Mouse (Mus musculus) forebrain, embryonic 11.5 days (tissue): ENCODE data around the gene Polr2f. TPM values are rescaled to one million over a fixed set of nuclear protein-coding genes. Genes with fewer than 3 reads are reported as not detected.

Source experiments
- ATAC-seq: fragments of 200-750 bp; cut with Nextera tagmentation; replicated peaks from 2 replicates; pipeline ENCODE4 v1.8.0; 2017; ENCODE audit warnings: moderate TSS enrichment; ENCODE audit not compliant: low FRiP score
- DNase-seq: peaks from one replicate; pipeline ENCODE4 v3.0.0-alpha.2; 2017; ENCODE audit warnings: low spot score
- H3K27ac ChIP-seq: fragments of 300-500 bp; sonication (generic); 2 replicates; pipeline ENCODE4 v1.5.1; 2014; ENCODE audit warnings: low read depth, low read length
- H3K27me3 ChIP-seq: fragments of 300-500 bp; sonication (generic); 2 replicates; pipeline ENCODE4 v1.6.1; 2014; ENCODE audit warnings: mild to moderate bottlenecking, low read length, mixed read lengths; ENCODE audit not compliant: control insufficient read depth, insufficient read depth
- H3K36me3 ChIP-seq: fragments of 300-500 bp; sonication (generic); 2 replicates; pipeline ENCODE4 v1.6.1; 2014; ENCODE audit warnings: mild to moderate bottlenecking, low read length, moderate library complexity, mixed read lengths; ENCODE audit not compliant: control insufficient read depth, insufficient read depth
- H3K4me1 ChIP-seq: fragments of 300-500 bp; sonication (generic); replicated peaks from 2 replicates; pipeline ENCODE4 v1.6.1; 2014; ENCODE audit warnings: low read length, mixed read lengths; ENCODE audit not compliant: control insufficient read depth, insufficient read depth
- H3K4me2 ChIP-seq: fragments of 300-500 bp; sonication (generic); 2 replicates; pipeline ENCODE4 v1.6.1; 2014; ENCODE audit warnings: low read depth, mild to moderate bottlenecking, low read length, moderate library complexity, mixed read lengths; ENCODE audit not compliant: severe bottlenecking
- H3K4me3 ChIP-seq: fragments of 300-500 bp; sonication (generic); 2 replicates; pipeline ENCODE4 v1.5.1; 2014; ENCODE audit warnings: low read depth, low read length
- H3K9ac ChIP-seq: fragments of 300-500 bp; sonication (generic); 2 replicates; pipeline ENCODE4 v1.6.1; 2014; ENCODE audit warnings: low read length
- H3K9me3 ChIP-seq: fragments of 300-500 bp; sonication (generic); 2 replicates; pipeline ENCODE4 v1.6.1; 2016; ENCODE audit warnings: low read length, mixed read lengths; ENCODE audit not compliant: control insufficient read depth
- WGBS: fragments of 180-500 bp; shearing (Covaris S2); extraction: QIAGEN DNeasy Blood & Tissue Kit; methylation state at CpG from one replicate; pipeline ENCODE4 v1.1.7; 2014; 5-methylcytosine and 5-hydroxymethylcytosine counted together
- polyA plus RNA-seq: library from polyadenylated mRNA; unstranded; fragments of >200 nt; fragmentation: Nextera tagmentation; extraction: Ambion mirVana; gene quantifications from 2 replicates; pipeline ENCODE4 v1.2.1, GENCODE M21; 2014

Polr2f gene
- polyA plus RNA-seq, 1 experiment from 2014 or later, result 386 TPM

DNA sequence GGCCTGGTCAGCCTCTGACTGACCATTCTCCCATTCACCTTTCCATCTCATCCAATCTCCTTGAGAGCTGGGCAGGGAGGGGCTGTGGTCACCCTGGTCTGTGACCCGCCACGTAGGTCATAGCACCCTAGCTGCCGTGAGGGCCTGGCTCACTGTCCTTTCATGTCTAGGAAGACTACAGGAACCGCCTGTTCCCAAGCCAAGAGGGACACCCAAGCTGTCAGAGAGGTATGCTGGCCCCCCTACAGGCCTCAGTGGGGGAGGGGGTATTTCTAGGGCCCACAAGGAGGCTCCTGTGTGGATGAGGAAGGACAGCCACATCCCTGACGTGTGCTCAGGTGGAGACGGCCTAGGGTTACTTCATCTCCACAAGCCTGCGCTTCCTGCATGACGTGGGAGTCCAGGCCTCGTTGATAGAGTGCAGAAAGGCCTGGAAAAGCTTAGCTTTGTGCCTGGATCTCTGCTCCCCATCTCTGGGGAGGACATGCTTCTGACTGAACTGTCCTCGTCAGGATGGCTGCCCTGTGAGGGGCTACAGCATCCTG, 16.4 kb upstream of the Polr2f start:
- Histone ChIP-seq H3K4me1 (no peaks in the 10 kb centered on the region), H3K36me3 (no peaks in the 10 kb centered on the region; the same call in none of the 2 replicates), H3K9me3 (no peaks in the 10 kb centered on the region), H3K27me3 (no peaks in the 10 kb centered on the region), H3K9ac (no peak overlapping the region), H3K4me3 (no peak overlapping the region), H3K4me2 (no peak overlapping the region), H3K27ac (no peak overlapping the region)
- DNase-seq (no peak), ATAC-seq (no peak)
- WGBS, result 79% methylated on average over 10 of the region's 10 CpGs

DNA sequence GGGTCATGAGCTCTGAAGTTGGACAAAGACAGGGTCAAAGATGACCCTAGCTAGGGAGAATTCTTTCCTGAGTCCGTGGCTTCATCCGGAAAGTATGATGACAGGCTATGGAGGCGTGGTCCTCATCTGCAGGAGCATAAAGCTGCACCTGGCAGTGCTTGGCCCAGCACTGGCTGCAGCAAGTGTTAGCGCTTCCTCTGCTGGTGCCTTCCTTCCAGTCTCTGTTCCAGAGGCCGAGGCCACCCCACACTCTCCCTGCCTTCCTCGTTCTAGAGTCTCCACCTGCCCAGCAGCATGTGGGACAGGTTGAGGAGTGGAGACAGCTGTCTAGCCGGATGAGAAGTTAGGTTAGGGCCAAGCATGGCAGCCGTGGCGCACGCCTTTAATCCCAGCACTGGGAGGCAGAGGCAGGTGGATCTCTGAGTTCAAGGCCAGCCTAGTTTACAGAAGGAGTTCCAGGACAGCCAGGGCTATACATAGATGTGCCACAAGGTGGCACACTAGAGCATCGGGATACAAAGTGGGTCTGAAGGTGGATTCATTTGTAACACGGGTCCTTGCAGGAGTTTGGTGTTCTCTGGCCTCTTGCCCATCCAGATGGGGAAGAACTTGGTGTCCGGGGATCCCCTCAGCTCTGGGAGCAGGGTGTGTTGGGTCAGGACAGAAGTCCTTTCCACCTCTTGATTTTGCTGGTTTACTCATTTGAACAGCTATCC, 14.4 kb upstream of the Polr2f start:
- Histone ChIP-seq H3K4me1 (no peaks in the 10 kb centered on the region), H3K36me3 (no peaks in the 10 kb centered on the region; the same call in none of the 2 replicates), H3K27me3 (no peaks in the 10 kb centered on the region), H3K4me2 (no peak overlapping the region), H3K9me3 (no peaks in the 10 kb centered on the region), H3K9ac (no peak overlapping the region), H3K4me3 (no peak overlapping the region), H3K27ac (no peak overlapping the region)
- no peak for ATAC-seq
- DNase-seq, result peak; percentile 74
- 82% methylated on average over 13 of the region's 13 CpGs for WGBS

DNA sequence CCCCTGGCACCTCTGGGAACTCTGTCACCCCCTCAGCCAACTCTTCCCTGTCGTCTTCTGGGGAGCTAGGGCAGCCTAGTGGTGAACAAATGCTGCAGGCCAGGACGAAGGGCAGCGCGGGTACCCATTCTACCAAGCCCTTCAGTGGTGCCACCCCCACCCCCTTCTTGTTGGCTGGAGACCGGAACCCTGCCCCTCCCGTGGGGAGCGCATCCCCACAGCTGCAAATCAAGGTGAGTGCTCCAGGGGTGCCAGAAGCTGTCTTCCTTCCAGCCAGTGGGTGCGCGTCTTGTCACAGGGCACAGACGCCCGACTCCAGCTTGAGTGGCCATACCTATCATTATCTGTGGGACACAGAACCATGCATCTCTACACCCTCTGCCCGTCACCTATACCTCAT, 13.7 kb upstream of the Polr2f start:
- Histone ChIP-seq H3K4me2 (no peak overlapping the region), H3K9ac (no peak overlapping the region), H3K27ac (no peak overlapping the region), H3K4me3 (no peak overlapping the region), H3K4me1 (no peaks in the 10 kb centered on the region), H3K9me3 (no peaks in the 10 kb centered on the region), H3K36me3 (no peaks in the 10 kb centered on the region; the same call in none of the 2 replicates), H3K27me3 (no peaks in the 10 kb centered on the region)
- no peak for ATAC-seq
- DNase-seq, result no peak
- WGBS, result 92% methylated on average over 12 of the region's 12 CpGs

DNA sequence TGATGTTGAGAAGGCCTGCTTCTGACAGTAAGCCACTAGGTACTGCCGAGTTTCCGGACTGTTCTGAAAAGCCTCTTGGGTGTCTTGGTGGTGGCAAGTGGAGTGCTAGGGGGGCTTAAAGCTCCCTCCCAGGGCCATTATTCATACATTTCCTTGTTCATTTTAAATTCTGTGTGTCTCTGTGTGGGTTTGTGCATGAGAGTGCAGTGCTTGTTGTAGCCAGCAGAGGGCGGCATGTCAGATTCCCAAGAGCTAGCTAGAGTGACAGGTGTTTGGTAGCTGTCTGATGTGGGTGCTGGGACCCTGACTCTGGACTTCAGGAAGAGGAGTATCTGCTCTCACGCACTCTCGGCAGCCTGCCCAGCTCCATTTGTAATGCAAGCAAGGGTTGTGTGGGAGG, 12.6 kb upstream of the Polr2f start:
- DNase-seq (no peak), ATAC-seq (no peak)
- no peak overlapping the region for H3K9ac ChIP-seq
- H3K9me3 ChIP-seq, result no peaks in the 10 kb centered on the region
- 96% methylated on average over 5 of the region's 5 CpGs for WGBS
- H3K4me2 ChIP-seq, result no peak overlapping the region
- no peaks in the 10 kb centered on the region for H3K27me3 ChIP-seq
- no peak overlapping the region for H3K27ac ChIP-seq
- no peaks in the 10 kb centered on the region for H3K4me1 ChIP-seq
- H3K4me3 ChIP-seq, result no peak overlapping the region
- no peaks in the 10 kb centered on the region; the same call in none of the 2 replicates for H3K36me3 ChIP-seq

DNA sequence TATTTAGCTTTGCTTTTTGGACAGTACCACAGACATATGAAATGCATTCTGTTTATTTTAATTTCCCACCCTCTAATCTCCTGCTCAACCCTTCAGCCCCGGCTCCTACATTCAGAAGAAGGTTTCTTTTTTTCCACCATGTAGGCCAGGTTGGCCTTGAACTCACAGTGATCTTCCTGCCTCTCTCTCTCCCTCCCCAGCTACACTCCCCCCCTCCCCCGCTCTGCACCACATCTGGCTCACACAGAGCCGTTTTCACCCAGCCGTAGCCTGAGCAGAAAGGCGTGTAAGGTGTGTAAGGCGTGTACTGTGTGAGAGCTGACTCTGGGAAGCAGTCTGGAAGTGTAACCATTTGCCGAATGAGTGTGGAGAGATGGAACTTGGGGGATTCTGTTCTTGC, 11.5 kb upstream of the Polr2f start:
- no peak overlapping the region for H3K27ac ChIP-seq
- DNase-seq (no peak), ATAC-seq (no peak)
- no peak overlapping the region for H3K9ac ChIP-seq
- H3K36me3 ChIP-seq, result no peaks in the 10 kb centered on the region; the same call in none of the 2 replicates
- H3K27me3 ChIP-seq, result no peaks in the 10 kb centered on the region
- H3K4me1 ChIP-seq, result no peaks in the 10 kb centered on the region
- no peak overlapping the region for H3K4me3 ChIP-seq
- H3K4me2 ChIP-seq, result no peak overlapping the region
- 83% methylated on average over 7 of the region's 7 CpGs for WGBS
- H3K9me3 ChIP-seq, result no peaks in the 10 kb centered on the region

DNA sequence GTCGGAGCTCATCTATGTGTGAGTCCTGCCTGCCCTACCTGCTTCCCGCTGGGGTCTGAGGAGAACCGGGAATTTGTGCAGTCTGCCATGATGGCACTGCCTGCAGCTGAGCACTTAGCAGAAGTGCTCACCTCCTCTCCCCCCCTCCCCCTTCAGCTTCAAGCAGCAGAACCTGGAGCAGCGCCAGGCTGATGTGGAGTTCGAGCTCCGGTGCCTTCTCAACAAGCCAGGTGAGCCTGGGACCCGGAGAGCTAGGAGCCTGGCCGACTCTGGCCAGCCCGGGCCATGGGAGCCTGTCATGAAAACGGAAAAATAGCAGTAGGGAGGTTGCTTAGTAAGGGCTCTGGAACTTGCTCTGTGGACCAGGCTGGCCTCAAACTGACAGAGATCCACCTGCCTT, 10.0 kb upstream of the Polr2f start:
- Histone ChIP-seq H3K36me3 (no peaks in the 10 kb centered on the region; the same call in none of the 2 replicates), H3K4me2 (no peak overlapping the region), H3K4me1 (no peaks in the 10 kb centered on the region), H3K9me3 (no peaks in the 10 kb centered on the region), H3K9ac (no peak overlapping the region), H3K27ac (no peak overlapping the region), H3K27me3 (no peaks in the 10 kb centered on the region), H3K4me3 (no peak overlapping the region)
- WGBS, result 87% methylated on average over 10 of the region's 10 CpGs
- ATAC-seq (no peak), DNase-seq (no peak)

DNA sequence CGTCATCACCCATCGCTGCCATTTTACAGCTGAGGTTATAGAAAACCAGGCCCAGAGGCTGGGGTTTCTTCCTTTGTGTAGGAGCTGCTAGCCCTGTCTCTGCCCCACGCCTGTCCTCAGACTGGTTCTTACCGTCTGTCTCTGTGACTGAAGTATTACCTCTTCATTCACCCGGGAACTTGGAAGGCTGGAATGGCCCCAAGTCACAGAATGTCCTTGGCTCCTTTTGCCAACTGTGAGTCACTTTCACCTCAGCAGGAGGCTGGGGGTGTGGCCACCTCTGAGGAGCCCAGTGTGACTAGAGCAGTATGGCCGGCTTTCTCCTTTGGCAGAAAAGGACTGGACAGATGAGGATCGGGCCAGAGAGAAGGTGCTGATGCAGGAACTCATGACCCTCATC, 9.4 kb upstream of the Polr2f start:
- Histone ChIP-seq H3K4me2 (no peak overlapping the region), H3K4me1 (no peaks in the 10 kb centered on the region), H3K4me3 (no peak overlapping the region), H3K9me3 (no peaks in the 10 kb centered on the region), H3K9ac (no peak overlapping the region), H3K36me3 (no peaks in the 10 kb centered on the region; the same call in none of the 2 replicates), H3K27ac (no peak overlapping the region), H3K27me3 (no peaks in the 10 kb centered on the region)
- ATAC-seq (no peak), DNase-seq (no peak)
- WGBS, result 78% methylated on average over 7 of the region's 7 CpGs

DNA sequence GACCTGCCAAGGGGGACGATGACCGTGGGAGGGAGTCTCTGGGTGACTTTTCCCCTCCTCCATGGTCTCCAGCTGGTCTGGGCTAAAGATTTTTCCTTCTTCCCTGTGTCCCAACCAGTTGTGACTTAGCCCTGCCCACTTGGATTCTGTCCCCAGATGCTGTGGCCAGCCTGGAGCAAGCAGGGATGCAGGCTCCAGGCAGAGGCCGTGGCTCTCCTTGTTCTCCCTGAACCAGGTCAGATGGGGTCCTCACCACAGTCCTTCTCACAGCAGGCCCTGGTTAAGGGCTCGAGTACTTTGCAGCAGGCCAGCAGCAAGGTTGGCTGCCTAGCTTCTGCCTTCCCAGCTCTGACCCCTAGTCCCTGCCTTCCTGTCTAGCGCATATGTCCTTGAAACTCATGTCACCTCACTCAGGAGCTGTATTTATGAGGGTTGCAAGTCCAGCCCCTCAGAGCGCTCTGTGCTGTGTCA, 7.6 kb upstream of the Polr2f start:
- DNase-seq, result no peak
- no peak for ATAC-seq
- 83% methylated on average over 6 of the region's 6 CpGs for WGBS
- no peak overlapping the region for H3K4me3 ChIP-seq
- no peak overlapping the region for H3K9ac ChIP-seq
- no peak overlapping the region for H3K4me2 ChIP-seq
- no peaks in the 10 kb centered on the region for H3K36me3 ChIP-seq
- no peak overlapping the region for H3K27ac ChIP-seq
- no peaks in the 10 kb centered on the region for H3K27me3 ChIP-seq
- no peaks in the 10 kb centered on the region for H3K9me3 ChIP-seq
- H3K4me1 ChIP-seq, result no peaks in the 10 kb centered on the region
